Mouse (Mus musculus) liver, embryonic 14.5 days (tissue): Measurements from ENCODE around the gene Asz1.

Experiments used
- CTCF ChIP-seq: IDR thresholded peaks from 2 replicates; pipeline ENCODE4 v1.5.1; 2016; ENCODE audit warnings: antibody characterized with exemption, low read depth, control low read depth
- EP300 ChIP-seq: IDR thresholded peaks from 2 replicates; pipeline ENCODE4 v1.6.1; 2016; ENCODE audit warnings: antibody characterized with exemption, low read depth

GRCm38 (mm10) chr6:18002065-18002464 is 106.8 kb downstream of the Asz1 start:
- TF ChIP-seq CTCF, result no peak
- TF ChIP-seq EP300, result no peak
